Mouse (Mus musculus) lung, postnatal 36 days (tissue): ENCODE results near the gene Cnot6.
A peak's percentile ranks its signal among the peaks of the same experiment; 100 is the strongest.

Experiments used
- DNase-seq: peaks from one replicate; pipeline ENCODE4 v3.0.0; 2022; ENCODE audit warnings: mixed read lengths

Gene Cnot6

DNA sequence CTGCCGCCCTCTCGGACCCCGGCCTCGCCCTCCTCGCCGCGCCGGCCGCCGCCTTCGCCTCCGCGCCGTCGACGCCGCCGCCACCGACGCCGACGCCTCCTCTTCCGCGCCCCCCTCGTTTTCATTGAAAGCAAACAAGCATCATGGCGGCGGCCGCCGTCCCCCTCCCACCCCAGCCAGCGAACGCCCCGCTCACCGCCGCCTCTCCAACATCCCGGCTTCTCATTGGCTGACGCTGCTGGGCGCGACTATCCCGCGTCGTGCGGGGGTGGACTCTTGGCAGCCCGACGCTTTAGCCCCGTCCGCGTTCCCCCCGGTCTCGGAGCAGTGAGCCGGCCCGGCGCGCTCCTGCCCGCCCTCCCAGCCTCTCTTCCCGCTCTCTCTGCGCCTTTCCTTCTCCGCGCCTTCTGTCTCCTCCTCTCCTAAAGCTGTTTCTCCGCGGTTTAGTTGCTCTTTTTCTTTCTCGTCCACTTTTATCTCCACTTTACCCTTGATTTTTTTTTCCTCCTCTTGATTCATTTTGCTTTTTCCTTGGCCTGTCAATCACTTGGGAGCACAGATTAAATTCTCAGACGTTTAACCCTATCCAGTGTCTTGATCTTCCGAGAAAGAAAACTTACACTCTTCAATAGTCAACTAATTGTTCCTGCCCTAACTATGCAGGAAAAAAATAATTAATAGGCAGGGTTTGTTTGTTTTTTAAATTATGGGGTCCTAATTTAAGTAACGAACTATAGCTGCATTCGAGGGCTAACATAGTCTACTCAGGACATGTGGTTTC, at the start of gene Cnot6:
Cnot6 (minus strand) TSS at position 169 of the 781 bp plus-strand sequence.
- DNase-seq: peak; percentile 98

DNA sequence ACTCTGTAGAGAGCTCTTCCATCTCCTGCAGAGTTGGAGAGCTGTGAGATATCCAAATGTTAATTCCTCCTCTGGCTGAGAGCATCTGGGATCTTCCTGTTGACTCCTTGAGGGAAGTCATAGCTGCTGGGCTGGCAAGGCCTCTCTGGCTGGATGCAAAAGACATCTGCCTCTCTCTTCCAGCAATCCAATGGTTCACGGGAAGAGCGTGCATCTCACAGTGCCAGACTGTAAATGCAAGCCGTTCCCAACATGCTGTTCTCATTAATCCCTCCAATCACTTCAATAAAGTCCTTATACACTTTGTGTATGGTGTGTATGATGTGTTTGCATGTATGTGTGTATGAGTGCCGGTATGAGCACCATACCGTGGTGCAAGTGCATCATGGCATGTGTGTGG, 48.6 kb upstream of the Cnot6 start:
- DNase-seq: no peak

DNA sequence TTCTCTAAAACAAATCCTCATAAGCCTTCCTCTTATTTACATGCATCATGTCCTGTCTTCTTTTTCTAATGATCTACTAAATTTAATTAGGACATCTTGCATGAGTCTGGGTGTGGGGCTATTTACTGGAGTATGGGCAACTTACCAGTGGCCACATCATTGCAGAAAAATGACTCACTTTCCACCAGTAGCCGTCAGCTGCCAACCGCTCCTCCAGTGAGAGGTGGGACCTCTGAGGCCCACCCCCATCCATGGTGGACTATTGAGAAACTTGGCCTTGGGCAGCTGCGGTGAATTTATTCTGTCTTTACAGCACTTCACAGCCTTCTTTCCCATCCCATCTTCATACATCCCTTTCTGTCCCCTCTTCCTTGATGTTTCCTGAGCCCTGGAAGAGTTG, 45.6 kb upstream of the Cnot6 start:
- DNase-seq: no peak

DNA sequence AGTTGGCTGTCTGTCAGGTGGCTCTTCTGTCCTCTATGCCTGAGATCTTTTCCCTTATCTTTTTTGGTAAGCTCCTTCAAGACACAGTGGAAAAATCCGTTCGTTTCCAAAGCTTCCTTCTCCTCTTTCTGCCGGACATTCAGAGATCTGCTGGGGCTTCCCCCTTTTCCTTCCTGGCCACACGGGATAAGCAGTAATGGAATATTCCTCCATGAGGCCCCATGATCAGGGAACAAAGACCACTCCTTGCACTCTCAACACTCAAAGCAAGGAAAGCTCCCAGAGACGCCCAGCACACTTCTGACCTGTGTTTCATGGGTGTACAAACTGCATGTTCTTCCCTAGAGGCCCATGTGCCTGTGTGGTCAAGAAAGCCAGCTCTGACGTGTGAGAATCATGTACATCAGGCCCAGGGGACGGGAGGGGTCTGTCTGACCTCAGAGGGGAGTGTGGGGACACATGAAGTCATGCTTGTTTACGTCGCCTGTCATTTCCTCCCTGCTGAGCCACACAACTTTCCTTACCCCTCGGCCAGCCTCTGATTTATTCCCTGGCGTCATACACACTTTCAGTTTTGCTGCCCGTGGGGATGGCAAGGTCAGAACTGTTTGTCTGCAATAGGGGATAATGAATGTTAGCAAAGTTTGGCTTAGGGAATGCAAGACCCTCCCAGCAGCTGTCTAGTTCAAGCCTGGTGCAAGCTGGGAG, 42.6 kb upstream of the Cnot6 start:
- DNase-seq: peak; percentile 60

DNA sequence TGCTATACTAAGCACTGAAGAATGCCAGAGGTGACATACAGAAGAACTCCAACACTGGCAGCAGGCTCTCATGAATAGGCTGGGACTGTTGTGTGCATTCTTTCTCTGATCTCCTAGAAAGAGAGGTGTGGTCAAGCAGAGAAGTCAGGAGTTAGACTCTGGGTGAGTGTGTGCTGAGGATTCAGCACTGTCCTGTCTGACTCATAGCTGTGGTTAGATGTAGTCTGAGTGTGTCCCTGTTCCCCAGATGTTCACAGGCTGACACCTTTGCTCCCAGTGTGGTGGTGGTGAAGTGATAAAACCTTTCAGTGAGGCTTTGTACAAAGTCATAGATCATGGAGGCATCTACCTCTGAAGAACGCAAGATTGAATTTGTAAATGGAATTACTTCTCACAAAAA, 34.2 kb upstream of the Cnot6 start:
- DNase-seq: no peak

DNA sequence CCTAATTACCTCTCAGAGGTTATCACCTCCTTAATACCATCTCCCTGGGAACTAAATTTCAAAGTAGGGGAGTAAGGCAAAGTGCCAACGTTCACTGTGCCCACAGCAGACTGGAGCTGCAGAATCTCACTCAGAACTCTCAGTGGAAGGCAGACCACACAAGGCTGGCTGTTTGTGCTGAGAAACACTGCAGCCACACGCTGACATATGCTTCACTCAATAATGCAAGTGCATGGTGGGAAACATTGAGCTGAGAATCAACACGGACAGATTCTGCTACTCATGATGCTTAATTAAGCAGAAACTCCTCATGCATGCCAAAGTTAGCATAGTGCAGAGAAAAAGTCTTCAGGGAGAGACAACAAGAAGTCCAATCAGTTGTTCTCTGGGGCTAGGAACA, 33.3 kb upstream of the Cnot6 start:
- DNase-seq: no peak

DNA sequence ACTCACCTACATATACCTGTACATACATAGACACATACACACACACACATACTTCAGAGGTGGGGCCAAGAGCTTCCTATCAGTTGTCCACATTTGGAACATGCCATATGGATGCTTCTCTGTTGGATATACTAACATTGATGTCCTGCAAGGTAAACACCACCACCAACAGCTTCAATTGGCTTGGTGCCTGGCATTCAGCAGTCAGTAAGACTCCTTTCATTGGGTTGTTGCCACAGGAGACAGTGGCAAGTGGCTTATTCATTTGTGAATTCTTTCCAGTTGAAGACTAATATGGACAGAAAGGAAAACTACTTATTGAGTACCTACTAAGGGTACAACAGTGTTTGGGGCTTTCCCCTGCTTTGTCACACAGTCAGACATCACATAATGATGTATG, 32.5 kb upstream of the Cnot6 start:
- no peak for DNase-seq

DNA sequence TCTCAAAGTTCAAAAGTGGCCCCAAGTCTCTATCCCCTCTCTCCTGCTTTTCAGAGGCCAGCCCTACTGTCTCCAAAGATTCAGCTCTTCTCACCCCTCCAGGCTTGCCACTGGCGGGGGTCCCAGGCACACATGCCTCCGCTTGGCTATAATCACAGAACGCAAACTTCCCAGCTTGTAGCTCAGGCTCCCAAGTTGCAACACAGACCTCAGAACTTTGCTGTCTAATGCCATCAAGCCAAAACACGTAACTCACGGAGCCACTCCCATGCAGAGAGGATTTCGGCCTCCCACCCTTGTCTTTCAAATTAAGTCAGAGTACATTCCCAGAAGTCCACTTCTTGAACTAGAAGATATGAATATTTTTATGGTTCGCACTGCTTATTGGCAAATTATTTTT, 31.1 kb upstream of the Cnot6 start:
- DNase-seq: no peak

DNA sequence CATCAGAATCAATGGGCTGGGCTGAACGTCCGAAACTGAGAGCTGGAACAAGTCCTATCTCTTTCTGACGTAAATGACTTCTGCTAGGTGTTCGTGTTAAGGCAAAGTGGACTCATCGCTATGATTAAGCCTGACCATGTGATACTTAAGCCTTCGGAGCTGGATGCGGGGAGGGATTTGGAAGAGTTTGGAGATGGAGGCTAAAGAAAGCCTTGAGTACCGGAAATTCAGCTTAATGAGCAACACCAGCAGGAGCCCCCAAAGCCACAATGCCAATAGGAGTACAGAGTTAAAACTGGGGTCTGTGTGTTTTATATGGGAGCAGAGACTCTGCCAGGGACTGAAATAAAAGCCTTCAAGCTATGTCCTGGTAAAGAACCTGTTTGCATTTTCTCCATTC, 29.7 kb upstream of the Cnot6 start:
- DNase-seq: no peak

DNA sequence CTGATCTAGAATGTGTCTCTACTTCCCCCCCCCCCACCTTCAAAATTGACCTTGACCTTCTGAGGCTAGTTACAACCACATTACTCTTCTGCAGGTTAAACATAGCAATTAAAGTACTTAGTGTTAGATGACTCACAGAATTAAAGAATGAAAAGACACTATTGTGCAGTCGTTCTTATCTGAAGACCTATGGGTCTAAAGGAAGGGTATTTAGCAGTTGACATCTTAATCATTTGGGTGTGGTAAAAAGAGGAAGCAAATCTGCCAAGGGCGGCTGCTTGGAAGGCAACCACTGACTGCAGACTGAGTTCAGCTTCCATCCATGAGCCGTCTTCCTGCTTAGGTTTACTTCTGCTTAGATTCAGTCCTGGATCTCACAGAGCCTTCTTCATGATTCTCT, 27.3 kb upstream of the Cnot6 start:
- no peak for DNase-seq

DNA sequence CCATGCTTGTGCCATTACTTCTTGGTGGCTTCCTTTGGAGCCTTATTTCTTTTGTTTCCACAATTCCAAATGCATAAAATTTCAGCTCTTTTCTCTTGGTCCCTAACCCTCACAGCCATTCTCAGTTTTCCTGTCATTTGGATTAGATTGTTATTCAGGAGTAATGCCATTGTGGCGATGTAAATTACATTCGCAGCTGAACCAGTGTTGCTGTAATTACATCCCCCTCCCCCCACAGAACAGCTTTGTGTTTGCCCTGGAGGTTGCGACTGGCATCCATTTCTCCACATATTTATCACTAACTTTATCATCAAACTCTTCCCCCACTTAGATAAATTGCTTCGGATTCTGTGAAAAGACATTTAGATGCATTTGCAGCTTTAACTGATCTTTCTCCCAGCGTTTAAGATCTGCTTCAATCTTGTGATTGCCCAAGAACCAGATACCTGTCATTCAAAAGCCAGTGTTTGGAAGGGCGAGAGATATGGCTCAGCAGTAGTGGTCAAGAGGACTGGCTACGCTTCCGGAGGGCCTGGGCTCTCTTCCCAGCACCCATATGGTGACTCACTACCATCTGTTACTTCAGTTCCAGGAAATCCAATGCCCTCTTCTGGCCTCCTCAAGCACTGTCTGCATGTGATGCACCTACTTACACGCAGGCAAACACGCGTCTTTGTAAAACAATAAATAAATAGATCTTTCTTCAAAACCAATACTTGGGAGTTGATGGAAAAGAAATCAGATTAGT, 26.3 kb upstream of the Cnot6 start:
- no peak for DNase-seq

DNA sequence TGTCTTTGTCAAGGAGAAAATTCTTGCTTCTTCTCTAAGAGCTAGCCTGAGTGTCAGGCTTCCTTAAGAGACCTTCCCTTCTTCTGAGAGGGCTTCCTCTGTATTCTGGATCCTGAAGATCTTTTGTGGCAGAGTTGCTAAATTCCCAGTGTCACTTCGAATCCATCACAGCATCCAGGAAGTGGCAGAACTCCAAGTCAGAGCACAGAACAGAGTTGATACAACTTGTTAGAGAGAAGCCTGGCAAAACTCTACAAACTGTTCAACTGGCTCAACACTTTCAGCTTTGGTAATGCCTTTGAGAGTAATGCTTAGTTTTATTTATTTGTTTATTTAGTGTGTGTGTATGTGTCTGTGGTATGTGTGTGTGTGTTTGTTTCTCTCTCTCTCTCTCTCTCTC, 25.1 kb upstream of the Cnot6 start:
- DNase-seq: no peak

DNA sequence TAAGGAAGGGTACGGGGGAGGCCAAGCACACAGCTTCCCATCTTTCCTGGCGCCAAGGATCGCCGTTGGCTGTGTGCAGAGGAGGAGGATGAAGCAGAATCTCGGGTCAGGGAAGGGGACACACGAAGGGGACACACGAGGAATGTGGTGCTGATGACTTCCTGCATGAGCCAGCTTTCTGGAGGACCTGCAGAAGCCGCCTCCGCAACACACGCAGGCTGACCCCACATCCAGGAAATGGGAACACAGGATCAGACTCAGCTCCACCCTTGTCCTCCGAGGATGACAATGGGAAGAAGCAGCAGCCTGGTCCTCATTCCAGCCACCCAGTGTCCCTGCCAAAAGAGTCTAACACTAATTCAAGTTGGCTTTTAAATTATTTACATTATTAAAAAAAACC, 22.2 kb upstream of the Cnot6 start:
- peak; percentile 70 for DNase-seq

DNA sequence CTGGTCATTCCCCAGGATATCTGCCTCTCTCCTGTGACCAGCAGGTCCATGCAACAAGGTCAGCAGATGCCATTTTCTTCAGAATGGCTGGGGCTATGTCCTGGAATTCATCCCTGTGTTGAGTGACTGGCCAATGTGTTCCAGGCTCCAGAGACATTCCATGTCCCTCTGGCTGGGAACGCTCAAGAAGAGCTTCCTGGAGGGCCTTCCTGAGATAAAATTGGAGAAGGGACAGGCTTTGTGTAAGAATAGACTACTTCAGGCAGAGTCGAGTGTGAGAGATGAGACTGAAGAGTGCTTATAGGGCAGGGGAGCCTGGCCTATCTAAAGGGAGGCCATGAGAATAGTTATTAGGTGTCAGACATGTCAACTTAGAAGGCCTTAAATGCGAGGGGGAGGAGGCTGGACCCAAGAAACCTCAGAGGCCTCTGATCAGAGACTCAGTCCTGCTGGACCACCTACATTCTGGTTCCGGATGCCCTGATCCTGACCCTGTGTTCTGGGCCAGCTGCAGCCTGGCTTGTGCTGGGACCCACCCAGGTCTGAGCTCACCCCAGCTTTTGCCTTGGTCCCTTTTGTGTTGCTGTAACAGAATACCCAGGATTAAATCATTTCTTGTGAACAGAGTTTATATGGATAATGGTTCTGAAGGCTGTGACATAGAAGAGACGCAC, 17.9 kb upstream of the Cnot6 start:
- DNase-seq: no peak

DNA sequence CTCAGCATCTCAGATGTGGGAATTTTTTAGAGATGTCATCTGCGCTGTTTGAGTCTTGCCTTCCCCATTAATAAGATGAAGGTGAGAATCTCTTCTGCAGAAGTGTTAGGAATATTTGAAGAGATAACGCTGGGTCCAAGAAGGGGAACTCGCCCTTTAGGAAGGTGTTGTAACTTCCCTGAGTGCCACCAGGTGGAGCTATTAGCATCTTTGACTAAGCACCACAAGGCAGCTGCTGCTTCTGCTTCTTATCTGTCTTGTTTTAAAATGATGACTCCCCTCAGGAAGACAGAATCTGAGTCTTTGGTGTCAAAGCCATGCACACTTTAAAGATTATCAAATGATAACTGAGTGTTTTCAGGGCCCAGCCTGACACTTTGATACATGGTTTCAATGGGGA, 15.4 kb upstream of the Cnot6 start:
- peak; percentile 78 for DNase-seq

DNA sequence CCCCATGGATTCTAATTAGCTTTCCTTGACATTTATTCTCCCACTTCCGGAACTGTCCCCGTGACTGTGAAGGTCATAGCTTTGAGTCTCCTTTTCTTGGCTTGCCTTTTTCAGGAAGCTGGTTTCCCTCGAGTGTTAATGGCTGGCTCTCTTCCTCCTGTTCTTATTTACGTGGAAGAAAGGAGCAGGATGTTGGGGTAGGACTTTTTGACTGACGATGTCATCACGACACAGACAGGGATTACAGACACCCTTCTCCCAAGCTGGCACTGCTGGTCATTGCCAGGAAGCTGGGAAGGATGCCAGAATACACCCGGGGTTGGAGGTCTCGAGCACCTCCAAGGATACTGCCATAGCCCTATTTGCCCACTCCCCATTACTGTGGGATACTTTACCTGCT, 14.3 kb upstream of the Cnot6 start:
- no peak for DNase-seq

DNA sequence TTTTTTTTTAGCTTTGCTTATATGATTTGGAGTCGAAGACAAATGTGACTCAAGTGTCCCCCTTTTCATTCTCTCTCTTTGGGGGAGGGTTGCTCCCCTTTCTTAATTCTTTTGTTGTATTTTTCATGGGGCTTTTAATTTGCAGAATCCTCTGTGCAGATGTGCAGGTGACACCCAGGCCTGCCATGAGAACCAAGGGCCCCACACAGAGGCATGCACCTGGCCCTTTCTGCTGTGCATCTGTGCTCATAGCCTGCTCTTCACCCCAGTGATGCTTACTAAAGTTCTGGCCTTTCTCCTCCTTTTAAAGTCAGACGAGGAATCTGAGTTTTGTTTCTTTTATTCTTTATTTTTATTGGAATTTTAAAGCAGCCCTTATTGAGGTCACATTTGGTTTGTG, 12.2 kb upstream of the Cnot6 start:
- no peak for DNase-seq

DNA sequence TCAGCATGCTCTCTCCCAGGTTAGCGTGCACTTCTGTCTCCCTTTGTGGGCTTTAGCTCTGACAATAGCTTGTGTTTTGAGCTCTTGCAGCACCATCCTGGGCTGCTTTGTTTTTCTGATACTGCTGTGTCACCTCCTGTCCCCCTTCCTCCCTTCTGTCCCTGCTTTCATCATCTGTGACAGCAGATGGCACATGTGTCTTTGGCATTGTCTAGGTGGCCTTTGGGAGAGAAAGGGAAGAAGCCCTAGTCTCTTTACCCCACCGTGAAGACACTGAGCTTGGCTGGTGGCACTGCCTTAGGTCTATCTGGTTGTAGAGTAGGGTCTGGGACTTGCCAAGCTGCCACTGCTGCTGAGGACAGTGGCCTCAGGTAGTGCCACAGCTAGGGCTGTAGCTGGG, 10.8 kb upstream of the Cnot6 start:
- no peak for DNase-seq

DNA sequence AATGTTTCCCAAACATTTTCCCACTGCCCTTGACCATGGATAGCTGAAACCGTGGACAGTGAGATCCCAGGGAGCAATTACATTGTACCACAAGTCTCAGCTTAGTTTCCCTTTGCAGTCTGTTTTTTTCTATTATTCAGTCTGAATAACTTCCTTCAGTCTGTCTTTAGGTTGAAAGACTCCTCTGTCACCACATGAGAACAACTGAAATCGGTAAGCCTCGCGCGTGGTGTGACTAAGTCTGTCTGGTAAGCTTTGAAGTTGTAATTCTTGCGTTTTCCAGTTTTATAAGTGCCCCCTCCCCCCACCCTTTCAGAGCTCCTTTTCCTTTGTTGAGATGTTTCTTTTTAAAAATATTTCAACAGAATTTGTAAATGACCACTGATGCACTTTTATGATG, 10.2 kb upstream of the Cnot6 start:
- DNase-seq: no peak

DNA sequence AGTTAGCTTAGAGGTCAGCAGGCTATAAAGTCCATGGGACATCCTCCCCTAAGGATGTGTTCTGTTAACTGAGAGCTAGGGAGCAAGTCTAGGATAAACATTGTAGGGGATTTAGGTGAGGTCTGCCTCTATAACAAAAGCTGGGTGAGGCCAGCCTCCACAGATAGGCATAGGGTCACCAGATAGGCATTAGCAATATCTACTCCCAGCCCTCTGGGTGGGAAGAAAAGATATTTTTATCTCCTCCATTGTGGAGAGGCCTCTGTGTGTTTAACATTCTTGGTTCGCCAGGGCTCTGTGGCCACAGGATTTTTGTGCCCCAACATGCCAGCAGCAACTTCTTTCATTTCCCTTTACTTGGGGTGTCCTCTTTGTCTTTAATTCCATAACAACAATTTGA, 8.8 kb upstream of the Cnot6 start:
- no peak for DNase-seq

DNA sequence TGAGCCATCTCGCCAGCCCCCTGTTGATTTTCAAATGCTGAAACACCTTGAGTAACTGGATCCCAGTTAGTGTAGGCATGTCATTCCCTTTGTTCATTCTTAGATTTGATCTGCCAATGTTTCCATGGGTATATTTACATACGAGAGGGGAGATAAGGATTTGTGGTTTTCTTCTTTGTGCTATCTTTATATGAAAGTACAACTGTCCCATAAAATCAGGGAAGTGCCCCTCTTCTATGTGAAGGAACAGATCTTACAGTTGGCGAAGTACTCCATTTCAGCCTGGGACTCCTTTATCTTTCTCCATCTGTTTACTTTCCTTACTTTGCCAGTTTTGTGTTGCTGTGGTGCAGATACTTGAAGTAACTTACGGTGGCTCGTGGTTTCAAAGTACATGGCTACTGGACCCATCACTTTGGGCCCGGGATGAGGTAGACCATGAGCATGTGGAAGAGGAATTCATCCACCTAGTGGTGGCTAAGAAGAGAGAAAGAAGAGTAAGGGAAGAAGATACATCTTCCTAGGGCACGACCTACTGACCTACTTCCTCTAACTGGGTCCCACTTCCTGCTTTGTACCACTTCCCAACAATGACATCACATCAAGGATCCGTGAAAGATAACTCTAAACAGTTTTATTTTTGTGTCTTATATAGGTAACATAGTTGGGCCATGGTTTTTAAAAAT, 7.1 kb upstream of the Cnot6 start:
- no peak for DNase-seq
